Mouse (Mus musculus): ENCODE measurements at regions not wholly inside any gene's neighbourhood (a gene's known extent, or its start where the extent isn't known, plus 50 kb on each side); places are given as distances from the start of the nearest gene placed in this dataset.

- no peaks in the 10 kb centered on the region for H3K79me2 ChIP-seq (ENCODE audit: control insufficient read depth, insufficient read depth)
- no peaks in the 10 kb centered on the region for H3K36me3 ChIP-seq (ENCODE audit: control insufficient read depth, insufficient read depth)
- TF ChIP-seq MYOG (IDR thresholded peaks at IDR 0.05; ENCODE audit: control insufficient read depth, extremely low read depth, insufficient read length), result no peak
- no peak for TF ChIP-seq USF1 (IDR thresholded peaks at IDR 0.05; ENCODE audit: low read depth)
- no peak for TF ChIP-seq MAX (IDR thresholded peaks at IDR 0.05)
- TF ChIP-seq CEBPB (IDR thresholded peaks at IDR 0.05; ENCODE audit: low read depth), result peak; percentile 35
- TF ChIP-seq FOSL1 (IDR thresholded peaks at IDR 0.05; ENCODE audit: insufficient read depth, low read length, poor library complexity, severe bottlenecking), result peak; percentile 93
- H3K79me3 ChIP-seq (ENCODE audit: low read depth), result no peaks in the 10 kb centered on the region
- H3K4me3 ChIP-seq (ENCODE audit: insufficient read depth, poor library complexity, severe bottlenecking), result no peak overlapping the region
- H3K27me3 ChIP-seq (ENCODE audit: control insufficient read depth, insufficient read depth, insufficient read length), result no peaks in the 10 kb centered on the region
- no peak overlapping the region for H3ac ChIP-seq (ENCODE audit: control insufficient read depth, insufficient read length, low read depth)
These were observed 76.0 kb upstream of the Arid5b start for GRCm38 (mm10) chr10:68354335-68355231.

- Histone ChIP-seq H3K79me2 (ENCODE audit: control insufficient read depth, insufficient read depth) (no peaks in the 10 kb centered on the region), H3K4me3 (ENCODE audit: insufficient read depth, poor library complexity, severe bottlenecking) (no peak overlapping the region)
- TF ChIP-seq MYOG (IDR thresholded peaks at IDR 0.05; ENCODE audit: control insufficient read depth, extremely low read depth, insufficient read length) (no peak), FOSL1 (IDR thresholded peaks at IDR 0.05; ENCODE audit: insufficient read depth, low read length, poor library complexity, severe bottlenecking) (no peak), MYOD1 (IDR thresholded peaks at IDR 0.05; ENCODE audit: control insufficient read depth, insufficient read length, low read depth) (no peak), CTCF (IDR thresholded peaks at IDR 0.05; ENCODE audit: control insufficient read depth, insufficient read depth, insufficient read length) (no peak), MAX (IDR thresholded peaks at IDR 0.05) (no peak), USF1 (IDR thresholded peaks at IDR 0.05; ENCODE audit: low read depth) (no peak)
These were observed 75.2 kb upstream of the Arid5b start for GRCm38 (mm10) chr10:68353692-68354232.

GRCm38 (mm10) chr10:68351841-68352555 lies 73.5 kb upstream of the Arid5b start:
- no peak overlapping the region for H3K4me3 ChIP-seq (ENCODE audit: insufficient read depth, poor library complexity, severe bottlenecking)
- no peaks in the 10 kb centered on the region for H3K27me3 ChIP-seq (ENCODE audit: control insufficient read depth, insufficient read depth, insufficient read length)
- H3K79me3 ChIP-seq (ENCODE audit: low read depth), result no peaks in the 10 kb centered on the region
- H3K79me2 ChIP-seq (ENCODE audit: control insufficient read depth, insufficient read depth), result no peaks in the 10 kb centered on the region
- H3K36me3 ChIP-seq (ENCODE audit: control insufficient read depth, insufficient read depth), result no peaks in the 10 kb centered on the region
- no peak overlapping the region for H3ac ChIP-seq (ENCODE audit: control insufficient read depth, insufficient read length, low read depth)
- no peak for TF ChIP-seq MAX (IDR thresholded peaks at IDR 0.05)
- TF ChIP-seq MYOD1 (IDR thresholded peaks at IDR 0.05; ENCODE audit: control insufficient read depth, insufficient read length, low read depth), result no peak
- TF ChIP-seq MYOG (IDR thresholded peaks at IDR 0.05; ENCODE audit: control insufficient read depth, extremely low read depth, insufficient read length), result no peak
- TF ChIP-seq USF1 (IDR thresholded peaks at IDR 0.05; ENCODE audit: low read depth), result no peak
- no peak for TF ChIP-seq CEBPB (IDR thresholded peaks at IDR 0.05; ENCODE audit: low read depth)
- TF ChIP-seq CTCF (IDR thresholded peaks at IDR 0.05; ENCODE audit: control insufficient read depth, insufficient read depth, insufficient read length), result no peak
- no peak for TF ChIP-seq FOSL1 (IDR thresholded peaks at IDR 0.05; ENCODE audit: insufficient read depth, low read length, poor library complexity, severe bottlenecking)

More at GRCm38 (mm10) chr10:68353692-68354232, 75.2 kb upstream of the Arid5b start:
- Histone ChIP-seq H3ac (ENCODE audit: control insufficient read depth, insufficient read length, low read depth) (no peak overlapping the region), H3K79me3 (ENCODE audit: low read depth) (no peaks in the 10 kb centered on the region), H3K36me3 (ENCODE audit: control insufficient read depth, insufficient read depth) (no peaks in the 10 kb centered on the region), H3K27me3 (ENCODE audit: control insufficient read depth, insufficient read depth, insufficient read length) (no peaks in the 10 kb centered on the region)

- Histone ChIP-seq H3K27me3 (ENCODE audit: control insufficient read depth, insufficient read depth, insufficient read length) (no peaks in the 10 kb centered on the region), H3K79me2 (ENCODE audit: control insufficient read depth, insufficient read depth) (no peaks in the 10 kb centered on the region), H3K36me3 (ENCODE audit: control insufficient read depth, insufficient read depth) (no peaks in the 10 kb centered on the region), H3ac (ENCODE audit: control insufficient read depth, insufficient read length, low read depth) (no peak overlapping the region), H3K4me3 (ENCODE audit: insufficient read depth, poor library complexity, severe bottlenecking) (no peak overlapping the region), H3K79me3 (ENCODE audit: low read depth) (no peaks in the 10 kb centered on the region)
- no peak for TF ChIP-seq USF1 (IDR thresholded peaks at IDR 0.05; ENCODE audit: low read depth)
- no peak for TF ChIP-seq CEBPB (IDR thresholded peaks at IDR 0.05; ENCODE audit: low read depth)
- no peak for TF ChIP-seq FOSL1 (IDR thresholded peaks at IDR 0.05; ENCODE audit: insufficient read depth, low read length, poor library complexity, severe bottlenecking)
- no peak for TF ChIP-seq MYOD1 (IDR thresholded peaks at IDR 0.05; ENCODE audit: control insufficient read depth, insufficient read length, low read depth)
- no peak for TF ChIP-seq MAX (IDR thresholded peaks at IDR 0.05)
- TF ChIP-seq CTCF (IDR thresholded peaks at IDR 0.05; ENCODE audit: control insufficient read depth, insufficient read depth, insufficient read length), result no peak
- no peak for TF ChIP-seq MYOG (IDR thresholded peaks at IDR 0.05; ENCODE audit: control insufficient read depth, extremely low read depth, insufficient read length)
These were observed 72.9 kb upstream of the Arid5b start for GRCm38 (mm10) chr10:68351441-68351840.

- TF ChIP-seq FOSL1 (IDR thresholded peaks at IDR 0.05; ENCODE audit: insufficient read depth, low read length, poor library complexity, severe bottlenecking) (no peak), USF1 (IDR thresholded peaks at IDR 0.05; ENCODE audit: low read depth) (no peak), MYOD1 (IDR thresholded peaks at IDR 0.05; ENCODE audit: control insufficient read depth, insufficient read length, low read depth) (no peak), MYOG (IDR thresholded peaks at IDR 0.05; ENCODE audit: control insufficient read depth, extremely low read depth, insufficient read length) (no peak), CEBPB (IDR thresholded peaks at IDR 0.05; ENCODE audit: low read depth) (no peak), MAX (IDR thresholded peaks at IDR 0.05) (no peak), CTCF (IDR thresholded peaks at IDR 0.05; ENCODE audit: control insufficient read depth, insufficient read depth, insufficient read length) (no peak)
- no peaks in the 10 kb centered on the region for H3K79me2 ChIP-seq (ENCODE audit: control insufficient read depth, insufficient read depth)
- H3K79me3 ChIP-seq (ENCODE audit: low read depth), result no peaks in the 10 kb centered on the region
- H3K27me3 ChIP-seq (ENCODE audit: control insufficient read depth, insufficient read depth, insufficient read length), result no peaks in the 10 kb centered on the region
- no peak overlapping the region for H3ac ChIP-seq (ENCODE audit: control insufficient read depth, insufficient read length, low read depth)
- no peaks in the 10 kb centered on the region for H3K36me3 ChIP-seq (ENCODE audit: control insufficient read depth, insufficient read depth)
- H3K4me3 ChIP-seq (ENCODE audit: insufficient read depth, poor library complexity, severe bottlenecking), result no peak overlapping the region
These were observed 72.3 kb upstream of the Arid5b start for GRCm38 (mm10) chr10:68350798-68351197.

Measured in C2C12 (cell line).